Mouse (Mus musculus) limb, embryonic 14.5 days (tissue): ENCODE measurements around the gene Myo15b. TPM values are rescaled to one million over a fixed set of nuclear protein-coding genes. Genes with fewer than 3 reads are reported as not detected.

Experiments used
- ATAC-seq: fragments of 200-750 bp; cut with Nextera tagmentation; 2 replicates; pipeline ENCODE4 v1.8.0; 2017; ENCODE audit warnings: low read depth, moderate number of reproducible peaks, moderate TSS enrichment; ENCODE audit not compliant: low FRiP score
- DNase-seq: peaks from one replicate; pipeline ENCODE4 v3.0.0-alpha.2; 2015; ENCODE audit warnings: low spot score
- H3K27ac ChIP-seq: fragments of 300-500 bp; sonication (generic); replicated peaks from 2 replicates; pipeline ENCODE4 v1.5.1; 2014; ENCODE audit warnings: low read depth, mild to moderate bottlenecking, low read length, moderate library complexity, mixed read lengths
- H3K27me3 ChIP-seq: fragments of 300-500 bp; sonication (generic); 2 replicates; pipeline ENCODE4 v1.6.1; 2014; ENCODE audit warnings: low read length, mixed read lengths; ENCODE audit not compliant: control insufficient read depth, insufficient read depth
- H3K36me3 ChIP-seq: fragments of 300-500 bp; sonication (generic); 2 replicates; pipeline ENCODE4 v1.6.1; 2014; ENCODE audit warnings: mild to moderate bottlenecking, low read length, moderate library complexity, mixed read lengths; ENCODE audit not compliant: control insufficient read depth, insufficient read depth
- H3K4me1 ChIP-seq: fragments of 300-500 bp; sonication (generic); 2 replicates; pipeline ENCODE4 v1.6.1; 2014; ENCODE audit warnings: antibody characterized with exemption, low read length, mixed read lengths; ENCODE audit not compliant: control insufficient read depth, insufficient read depth
- H3K4me2 ChIP-seq: fragments of 300-500 bp; sonication (generic); replicated peaks from 2 replicates; pipeline ENCODE4 v1.6.1; 2014; ENCODE audit warnings: low read depth, mild to moderate bottlenecking, low read length, moderate library complexity; ENCODE audit not compliant: severe bottlenecking
- H3K4me3 ChIP-seq: fragments of 300-500 bp; sonication (generic); replicated peaks from 2 replicates; pipeline ENCODE4 v1.5.1; 2014; ENCODE audit warnings: low read length
- H3K9ac ChIP-seq: fragments of 300-500 bp; sonication (generic); 2 replicates; pipeline ENCODE4 v1.6.1; 2014; ENCODE audit warnings: mild to moderate bottlenecking, low read depth, low read length, moderate library complexity; ENCODE audit not compliant: severe bottlenecking
- H3K9me3 ChIP-seq: fragments of 300-500 bp; sonication (generic); 2 replicates; pipeline ENCODE4 v1.6.1; 2016; ENCODE audit warnings: low read length; ENCODE audit not compliant: control insufficient read depth
- POLR2A ChIP-seq: fragments of 200-500 bp; IDR thresholded peaks from 2 replicates; pipeline ENCODE4 v1.8.0; 2012; ENCODE audit warnings: inconsistent platforms, mild to moderate bottlenecking, moderate library complexity, borderline replicate concordance; ENCODE audit not compliant: insufficient read depth, insufficient read length; ENCODE audit errors: extremely low read depth
- WGBS: fragments of 180-500 bp; shearing (Covaris S2); extraction: QIAGEN DNeasy Blood & Tissue Kit; methylation state at CpG from one replicate; pipeline ENCODE4 v1.1.7; 2014; 5-methylcytosine and 5-hydroxymethylcytosine counted together
- polyA plus RNA-seq, 2 experiments: library from polyadenylated mRNA; depleted of rRNA in 1 of 2; stranded (reverse) in 1 of 2; unstranded in 1 of 2; fragments of >200 nt; fragmentation: Nextera tagmentation in 1 of 2; extraction: Ambion mirVana in 1 of 2; gene quantifications; 2 replicates each; pipeline versions ENCODE4 v1.2.1 to v1.2.3; 2012 to 2014

Gene Myo15b
- polyA plus RNA-seq, 2 experiments: 0.55 to 0.56 TPM

DNA sequence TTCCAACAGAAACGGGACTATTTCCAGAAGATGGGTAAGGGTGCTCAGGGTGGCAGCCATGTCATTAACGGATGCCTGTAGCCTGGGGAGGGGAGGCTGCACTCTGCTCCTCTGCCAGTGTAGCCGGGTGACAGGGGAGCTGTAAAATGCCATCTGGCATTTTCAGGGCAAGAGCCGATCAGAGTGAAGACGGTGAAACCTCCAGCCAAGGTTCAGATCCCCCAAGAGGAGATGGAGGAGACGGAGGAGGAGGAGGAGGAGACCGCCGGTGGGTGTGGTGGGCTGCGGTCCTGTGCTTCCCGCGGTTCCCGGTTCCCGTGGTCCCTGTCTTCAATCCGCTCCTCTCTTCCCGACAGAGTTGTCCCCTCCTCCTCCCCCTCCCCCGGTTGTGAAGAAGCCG, 25.0 kb downstream of the Myo15b start:
- 0 out of 2 replicates have a peak, but pooled peaks cover 12% of the 10 kb centered on the region for H3K27me3 ChIP-seq
- WGBS: 16% methylated on average over 16 of the region's 17 CpGs

DNA sequence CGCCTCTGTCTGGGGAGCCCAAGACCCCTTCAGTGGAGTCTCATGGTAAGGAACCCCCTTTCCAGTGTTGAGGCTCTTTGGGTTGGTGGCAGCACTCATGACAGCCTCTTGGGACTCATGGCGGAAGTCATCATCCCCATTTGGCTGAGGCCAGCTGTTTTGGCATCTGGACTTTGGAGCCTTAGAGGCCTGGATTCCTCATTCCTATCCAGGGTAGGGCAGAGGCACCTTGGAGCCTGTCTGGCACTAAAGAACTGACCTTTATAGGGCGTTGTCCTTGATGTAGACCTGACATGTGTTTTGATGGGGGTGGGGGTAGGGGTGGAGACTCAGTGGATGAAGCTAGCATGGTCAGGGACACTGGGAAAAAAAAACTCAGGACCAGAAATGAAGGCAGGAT, 26.2 kb downstream of the Myo15b start:
- WGBS: 96% methylated on average over 3 of the region's 3 CpGs
- Histone ChIP-seq H3K36me3 (no peaks in the 10 kb centered on the region), H3K4me3 (no peak overlapping the region), H3K4me2 (no peak overlapping the region), H3K4me1 (no peaks in the 10 kb centered on the region), H3K9me3 (no peaks in the 10 kb centered on the region), H3K27me3 (0 out of 2 replicates have a peak, but pooled peaks cover 12% of the 10 kb centered on the region), H3K27ac (no peak overlapping the region), H3K9ac (no peak overlapping the region)
- ATAC-seq (no peak), DNase-seq (no peak)
- TF ChIP-seq POLR2A: no peak

More for the DNA sequence above, 25.0 kb downstream of the Myo15b start:
- no peak for ATAC-seq
- Histone ChIP-seq H3K9ac (peak overlapping the region; percentile 7; the same call in 1 of the 2 replicates), H3K9me3 (no peaks in the 10 kb centered on the region), H3K27ac (no peak overlapping the region), H3K4me2 (no peak overlapping the region), H3K36me3 (no peaks in the 10 kb centered on the region), H3K4me3 (no peak overlapping the region), H3K4me1 (no peaks in the 10 kb centered on the region)
- DNase-seq: no peak
- TF ChIP-seq POLR2A: no peak

DNA sequence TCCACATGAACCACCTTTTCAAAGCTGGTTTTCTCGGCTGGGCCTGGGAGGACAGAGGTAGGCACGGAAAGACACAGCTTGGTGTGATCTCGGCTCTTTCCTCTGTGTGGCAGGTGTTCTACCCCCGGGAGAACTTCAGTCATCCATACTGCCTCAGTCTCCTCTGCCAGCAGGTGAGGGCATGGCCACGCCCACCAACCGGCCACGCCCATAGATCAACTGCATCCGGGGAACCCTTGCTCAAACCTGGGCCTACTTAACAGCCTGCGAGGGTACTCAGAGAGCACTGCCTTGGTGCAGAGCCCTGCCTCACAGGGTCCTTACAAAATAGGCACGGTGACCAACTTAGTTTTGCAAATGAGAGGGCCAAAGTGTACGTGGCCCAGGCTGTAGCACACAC, 27.1 kb downstream of the Myo15b start:
- DNase-seq (no peak), ATAC-seq (no peak)
- 73% methylated on average over 10 of the region's 11 CpGs for WGBS
- Histone ChIP-seq H3K4me1 (no peaks in the 10 kb centered on the region), H3K9ac (no peak overlapping the region), H3K27me3 (0 out of 2 replicates have a peak, but pooled peaks cover 12% of the 10 kb centered on the region), H3K9me3 (no peaks in the 10 kb centered on the region), H3K4me3 (no peak overlapping the region), H3K27ac (no peak overlapping the region), H3K4me2 (no peak overlapping the region), H3K36me3 (no peaks in the 10 kb centered on the region)
- no peak for TF ChIP-seq POLR2A

DNA sequence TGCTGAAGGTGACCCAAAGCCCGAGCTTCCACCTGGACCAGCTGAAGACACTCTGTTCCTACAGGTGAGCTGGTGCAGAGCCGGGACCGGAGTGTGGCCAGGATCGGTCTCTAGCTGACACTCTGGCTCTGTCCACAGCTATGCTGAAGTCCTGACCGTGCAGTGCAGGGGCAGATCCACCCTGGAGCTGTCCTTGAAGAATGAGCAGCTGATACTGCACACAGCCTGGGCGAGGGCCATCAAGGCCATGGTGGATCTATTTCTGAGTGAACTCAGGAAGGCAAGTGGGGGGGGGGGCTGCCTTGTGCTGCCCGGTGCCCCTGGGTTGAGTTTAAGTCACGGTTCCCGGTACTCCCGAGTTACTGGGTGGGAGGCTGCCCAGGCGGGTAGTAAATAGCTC, 28.2 kb downstream of the Myo15b start:
- no peak for TF ChIP-seq POLR2A
- ATAC-seq (no peak), DNase-seq (no peak)
- 86% methylated on average over 10 of the region's 11 CpGs for WGBS
- Histone ChIP-seq H3K27me3 (0 out of 2 replicates have a peak, but pooled peaks cover 12% of the 10 kb centered on the region), H3K9ac (no peak overlapping the region), H3K4me1 (no peaks in the 10 kb centered on the region), H3K4me2 (no peak overlapping the region), H3K36me3 (no peaks in the 10 kb centered on the region), H3K27ac (no peak overlapping the region), H3K4me3 (no peak overlapping the region), H3K9me3 (no peaks in the 10 kb centered on the region)

DNA sequence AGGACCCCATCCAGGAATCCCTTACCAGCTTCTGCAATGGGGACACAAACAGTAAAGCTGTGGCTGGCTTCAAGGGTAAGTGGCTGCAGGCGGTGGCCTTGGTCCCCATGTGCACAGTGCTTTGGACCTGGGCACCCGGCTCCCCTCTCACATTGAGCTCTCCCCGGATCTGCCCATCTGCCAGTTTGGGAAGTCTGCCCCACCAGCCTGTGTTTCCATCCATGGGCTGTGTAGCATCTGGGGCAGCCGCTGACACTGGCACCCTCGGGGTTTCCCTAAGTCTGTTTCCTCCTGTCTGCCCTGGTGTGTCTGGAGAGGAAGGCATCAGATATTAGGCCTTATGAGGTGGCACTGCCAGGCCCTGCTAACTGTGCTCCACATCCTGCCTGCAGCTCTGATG, 29.8 kb downstream of the Myo15b start:
- Histone ChIP-seq H3K9ac (no peak overlapping the region), H3K4me1 (no peaks in the 10 kb centered on the region), H3K36me3 (peaks cover 3% of the 10 kb centered on the region; the same call in 1 of the 2 replicates), H3K4me3 (no peak overlapping the region), H3K27ac (no peak overlapping the region), H3K4me2 (no peak overlapping the region), H3K27me3 (0 out of 2 replicates have a peak, but pooled peaks cover 6% of the 10 kb centered on the region), H3K9me3 (no peaks in the 10 kb centered on the region)
- no peak for ATAC-seq
- 78% methylated on average over 5 of the region's 5 CpGs for WGBS
- TF ChIP-seq POLR2A: no peak
- no peak for DNase-seq

DNA sequence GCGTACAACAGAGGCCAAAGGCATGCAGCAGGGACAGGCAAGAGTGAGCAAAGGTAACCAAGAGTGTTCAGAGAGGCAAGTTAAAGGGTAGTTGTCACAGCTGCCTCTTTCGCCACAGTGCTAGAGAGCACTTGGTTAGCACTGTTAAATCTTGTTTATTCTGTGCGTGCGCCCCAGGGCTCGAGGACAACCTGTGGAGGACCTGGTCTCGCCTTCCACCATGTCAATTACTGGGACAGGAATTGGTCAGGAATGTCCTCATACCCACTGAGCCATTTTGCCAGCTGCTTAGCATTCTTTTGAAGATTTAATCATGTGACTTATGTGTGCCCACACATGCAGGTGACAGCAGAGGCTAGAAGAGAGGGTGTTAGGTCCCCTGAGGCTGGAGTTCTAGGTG, 31.0 kb downstream of the Myo15b start:
- no peak overlapping the region for H3K27ac ChIP-seq
- peaks cover 13% of the 10 kb centered on the region for H3K36me3 ChIP-seq
- no peak for ATAC-seq
- H3K4me3 ChIP-seq: no peak overlapping the region
- TF ChIP-seq POLR2A: no peak
- H3K9me3 ChIP-seq: no peaks in the 10 kb centered on the region
- H3K4me1 ChIP-seq: no peaks in the 10 kb centered on the region
- WGBS: 74% methylated on average over 6 of the region's 6 CpGs
- H3K4me2 ChIP-seq: no peak overlapping the region
- no peak for DNase-seq
- no peaks in the 10 kb centered on the region for H3K27me3 ChIP-seq
- H3K9ac ChIP-seq: no peak overlapping the region
